Mouse (Mus musculus) spleen, adult 2 months (tissue): ENCODE data around the gene Stx3.

ENCODE experiments used
- CTCF ChIP-seq: fragments of 200-500 bp; IDR thresholded peaks from 2 replicates; pipeline ENCODE4 v1.5.1; 2011; ENCODE audit warnings: mild to moderate bottlenecking, inconsistent platforms; ENCODE audit not compliant: insufficient read depth, insufficient read length, insufficient replicate concordance; ENCODE audit errors: extremely low read depth
- POLR2A ChIP-seq: fragments of 200-500 bp; IDR thresholded peaks from 2 replicates; pipeline ENCODE4 v1.6.1; 2011; ENCODE audit warnings: low read depth, low read length, inconsistent platforms

DNA sequence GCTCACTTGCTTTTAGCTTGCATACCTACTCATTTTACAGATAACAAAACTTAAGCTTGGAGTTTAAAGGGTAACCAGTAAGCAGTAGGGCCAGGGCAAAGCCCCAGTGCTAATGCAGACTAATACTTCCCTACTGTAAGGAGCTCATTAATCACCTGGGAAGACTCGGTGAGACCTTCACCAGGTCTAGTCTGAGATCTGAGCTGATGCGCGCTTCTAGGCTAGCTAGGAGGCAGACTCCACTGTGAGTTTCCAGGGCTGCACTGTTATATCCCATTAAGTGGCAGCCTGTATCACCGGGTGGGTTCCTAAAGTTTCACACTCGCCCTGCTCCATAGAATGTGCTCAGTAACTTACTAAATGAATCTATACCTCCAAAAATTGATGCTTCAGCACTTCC, 1.6 kb downstream of the Stx3 start:
- TF ChIP-seq POLR2A = no peak
- no peak for TF ChIP-seq CTCF
